Mouse (Mus musculus) forebrain, embryonic 16.5 days (tissue): ENCODE results near the gene Gtsf1l. TPM values are rescaled to one million over a fixed set of nuclear protein-coding genes. Genes with fewer than 3 reads are reported as not detected.

Source experiments
- ATAC-seq: fragments of 200-750 bp; cut with Nextera tagmentation; 2 replicates; pipeline ENCODE4 v1.8.0; 2017; ENCODE audit warnings: mild to moderate bottlenecking, moderate library complexity
- H3K27ac ChIP-seq: fragments of 300-500 bp; sonication (generic); 2 replicates; pipeline ENCODE4 v1.5.1; 2014; ENCODE audit warnings: low read length, control low read depth
- H3K27me3 ChIP-seq: fragments of 300-500 bp; sonication (generic); replicated peaks from 2 replicates; pipeline ENCODE4 v1.6.1; 2014; ENCODE audit warnings: low read length; ENCODE audit not compliant: control insufficient read depth, insufficient read depth
- H3K36me3 ChIP-seq: fragments of 300-500 bp; sonication (generic); 2 replicates; pipeline ENCODE4 v1.6.1; 2014; ENCODE audit not compliant: control insufficient read depth, insufficient read depth
- H3K4me1 ChIP-seq: fragments of 300-500 bp; sonication (generic); replicated peaks from 2 replicates; pipeline ENCODE4 v1.6.1; 2014; ENCODE audit warnings: low read length; ENCODE audit not compliant: control insufficient read depth, insufficient read depth
- H3K4me2 ChIP-seq: fragments of 300-500 bp; sonication (generic); 2 replicates; pipeline ENCODE4 v1.6.1; 2014; ENCODE audit warnings: mild to moderate bottlenecking, low read length, control low read depth
- H3K4me3 ChIP-seq: fragments of 300-500 bp; sonication (generic); replicated peaks from 2 replicates; pipeline ENCODE4 v1.5.1; 2014; ENCODE audit warnings: mild to moderate bottlenecking, low read length, control low read depth
- H3K9ac ChIP-seq: fragments of 300-500 bp; sonication (generic); replicated peaks from 2 replicates; pipeline ENCODE4 v1.6.1; 2014; ENCODE audit warnings: low read depth, low read length, control low read depth
- H3K9me3 ChIP-seq: fragments of 300-500 bp; sonication (generic); 2 replicates; pipeline ENCODE4 v1.6.1; 2016; ENCODE audit warnings: low read length; ENCODE audit not compliant: control insufficient read depth
- WGBS: fragments of 180-500 bp; shearing (Covaris S2); extraction: QIAGEN DNeasy Blood & Tissue Kit; methylation state at CpG from one replicate; pipeline ENCODE4 v1.1.7; 2014; 5-methylcytosine and 5-hydroxymethylcytosine counted together
- polyA plus RNA-seq: library from polyadenylated mRNA; unstranded; fragments of >200 nt; fragmentation: Nextera tagmentation; extraction: Ambion mirVana; gene quantifications from 2 replicates; pipeline ENCODE4 v1.2.1, GENCODE M21; 2015

Gtsf1l gene
- polyA plus RNA-seq, 1 experiment from 2014 or later: not detected

DNA sequence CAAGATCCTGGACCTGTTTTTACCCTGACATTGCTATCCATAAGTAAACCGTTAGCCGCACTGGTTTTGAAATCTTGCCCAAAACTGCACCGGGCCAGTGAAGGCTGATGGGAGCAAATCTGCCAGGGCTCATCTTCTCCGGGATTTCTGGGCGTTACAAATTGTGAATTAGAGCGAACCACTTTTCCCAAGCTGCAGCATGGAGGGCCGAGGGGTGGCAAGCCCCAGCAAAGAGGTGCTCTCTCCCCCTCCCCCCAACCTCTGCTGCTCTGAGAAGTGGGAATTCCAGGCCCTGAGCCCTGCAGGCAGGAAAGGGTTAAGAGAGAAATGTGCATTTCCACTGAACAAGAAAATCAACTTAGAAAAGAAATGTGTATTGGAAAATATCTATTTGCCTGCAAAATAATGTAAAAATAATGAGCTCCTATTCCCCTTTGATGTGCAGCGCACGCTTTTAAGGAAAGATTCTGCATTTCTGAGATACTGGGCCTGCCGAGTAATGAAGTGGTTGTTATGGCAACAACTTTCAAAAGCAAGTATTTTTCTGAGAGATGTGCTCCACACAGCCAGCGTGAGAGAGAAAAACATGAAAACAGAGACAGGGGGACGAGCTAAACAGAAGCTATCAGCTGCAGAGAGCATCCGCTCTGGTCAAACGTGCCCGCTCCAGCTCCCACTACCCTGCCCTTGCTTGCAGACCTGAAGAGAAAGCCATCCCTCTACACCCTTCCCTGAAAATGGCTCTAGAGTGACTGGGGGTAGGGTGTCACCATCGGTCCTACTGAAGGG is 24.0 kb upstream of the Gtsf1l start:
- ATAC-seq: peak; percentile 74
- no peaks in the 10 kb centered on the region for H3K27me3 ChIP-seq
- no peak overlapping the region for H3K9ac ChIP-seq
- WGBS: 13% methylated on average over 16 of the region's 16 CpGs
- no peaks in the 10 kb centered on the region for H3K36me3 ChIP-seq
- H3K4me1 ChIP-seq: peaks cover 23% of the 10 kb centered on the region
- H3K4me2 ChIP-seq: peak overlapping the region; percentile 35
- H3K4me3 ChIP-seq: no peak overlapping the region
- H3K27ac ChIP-seq: peak overlapping the region; percentile 76
- H3K9me3 ChIP-seq: 0 out of 2 replicates have a peak, but pooled peaks cover 4% of the 10 kb centered on the region

DNA sequence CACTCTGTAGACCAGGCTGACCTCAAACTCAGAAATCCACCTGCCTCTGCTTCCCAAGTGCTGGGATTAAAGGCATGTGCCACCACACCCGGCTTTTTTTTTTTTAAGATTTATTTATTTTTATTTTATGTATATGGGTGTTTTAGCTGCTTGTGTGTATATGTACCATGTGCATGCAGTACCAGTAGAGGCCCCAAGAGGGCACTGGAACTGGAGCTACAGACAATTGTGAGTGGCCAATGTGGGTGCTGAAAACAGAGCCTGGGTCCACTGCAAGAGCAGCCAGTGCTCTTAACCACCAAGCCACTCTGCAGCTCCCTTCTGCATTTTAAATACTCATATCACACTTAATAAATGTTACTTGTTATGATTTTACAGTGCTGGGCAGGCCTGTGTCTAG is 23.1 kb upstream of the Gtsf1l start:
- WGBS: 100% methylated on average over 1 of the region's 1 CpGs
- Histone ChIP-seq H3K4me2 (no peak overlapping the region), H3K27me3 (no peaks in the 10 kb centered on the region), H3K27ac (no peak overlapping the region; the same call in 1 of the 2 replicates), H3K9me3 (0 out of 2 replicates have a peak, but pooled peaks cover 4% of the 10 kb centered on the region), H3K36me3 (no peaks in the 10 kb centered on the region), H3K9ac (no peak overlapping the region), H3K4me1 (peaks cover 23% of the 10 kb centered on the region), H3K4me3 (no peak overlapping the region)
- no peak for ATAC-seq

DNA sequence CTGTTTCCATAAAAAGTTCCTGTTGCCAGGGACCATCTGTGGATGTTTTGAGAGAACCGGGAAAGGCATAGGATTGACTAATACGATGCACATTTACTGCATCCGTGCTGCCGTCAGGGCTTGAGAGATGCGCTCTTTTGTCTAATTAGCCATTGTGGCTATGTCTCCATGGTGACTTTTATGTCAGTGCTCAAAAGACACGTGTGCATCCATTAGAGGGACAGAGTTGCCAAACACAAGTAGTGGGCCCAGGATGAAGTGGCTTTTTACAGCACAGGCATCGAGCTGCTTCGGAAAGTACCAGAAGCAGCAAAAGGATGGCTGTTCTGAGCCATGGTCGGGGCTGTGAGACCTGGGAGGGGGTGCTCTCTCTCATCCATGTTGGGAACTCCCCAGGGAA is 20.7 kb upstream of the Gtsf1l start:
- no peak overlapping the region for H3K9ac ChIP-seq
- peaks cover 28% of the 10 kb centered on the region for H3K4me1 ChIP-seq
- no peak overlapping the region for H3K27ac ChIP-seq
- H3K4me3 ChIP-seq: no peak overlapping the region
- no peak for ATAC-seq
- H3K9me3 ChIP-seq: 0 out of 2 replicates have a peak, but pooled peaks cover 4% of the 10 kb centered on the region
- H3K4me2 ChIP-seq: no peak overlapping the region
- H3K36me3 ChIP-seq: no peaks in the 10 kb centered on the region
- H3K27me3 ChIP-seq: no peaks in the 10 kb centered on the region
- 25% methylated on average over 9 of the region's 9 CpGs for WGBS

DNA sequence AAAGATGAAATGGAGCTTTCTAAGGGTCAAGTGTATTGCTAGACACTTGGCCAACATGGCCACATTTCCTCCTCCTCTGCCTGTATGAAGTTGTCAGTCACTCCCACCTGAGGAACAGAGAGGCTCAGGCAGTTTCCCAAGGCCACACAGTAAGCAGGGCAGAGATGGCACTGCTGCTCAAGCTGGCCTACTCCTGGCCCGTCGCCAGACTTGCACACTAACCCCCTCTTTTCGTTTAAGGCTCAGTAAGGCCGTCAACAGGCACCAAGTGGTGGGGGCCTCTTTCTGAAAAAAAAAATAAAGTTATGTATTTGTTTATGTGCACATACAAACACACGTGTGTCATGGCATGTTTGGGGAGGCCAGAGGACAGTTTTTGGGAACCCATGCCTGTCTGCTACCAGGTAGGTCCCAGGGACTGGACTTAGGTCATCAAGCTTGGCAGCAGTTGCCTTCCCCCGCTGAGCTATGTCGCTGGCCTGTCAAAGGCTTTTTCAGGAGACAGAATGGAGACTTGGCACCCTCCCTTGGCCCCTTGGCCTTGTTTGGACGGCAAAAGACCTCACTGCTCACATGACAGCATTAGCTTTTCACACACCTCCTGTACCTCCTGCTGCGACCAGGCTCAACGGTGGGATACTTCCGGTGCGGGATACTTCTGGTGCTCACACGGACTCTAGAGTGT is 16.6 kb upstream of the Gtsf1l start:
- Histone ChIP-seq H3K4me2 (no peak overlapping the region), H3K27me3 (0 out of 2 replicates have a peak, but pooled peaks cover 2% of the 10 kb centered on the region), H3K27ac (no peak overlapping the region), H3K4me1 (peaks cover 11% of the 10 kb centered on the region), H3K36me3 (no peaks in the 10 kb centered on the region), H3K9me3 (0 out of 2 replicates have a peak, but pooled peaks cover 4% of the 10 kb centered on the region), H3K4me3 (no peak overlapping the region), H3K9ac (no peak overlapping the region)
- ATAC-seq: no peak
- 55% methylated on average over 13 of the region's 13 CpGs for WGBS

DNA sequence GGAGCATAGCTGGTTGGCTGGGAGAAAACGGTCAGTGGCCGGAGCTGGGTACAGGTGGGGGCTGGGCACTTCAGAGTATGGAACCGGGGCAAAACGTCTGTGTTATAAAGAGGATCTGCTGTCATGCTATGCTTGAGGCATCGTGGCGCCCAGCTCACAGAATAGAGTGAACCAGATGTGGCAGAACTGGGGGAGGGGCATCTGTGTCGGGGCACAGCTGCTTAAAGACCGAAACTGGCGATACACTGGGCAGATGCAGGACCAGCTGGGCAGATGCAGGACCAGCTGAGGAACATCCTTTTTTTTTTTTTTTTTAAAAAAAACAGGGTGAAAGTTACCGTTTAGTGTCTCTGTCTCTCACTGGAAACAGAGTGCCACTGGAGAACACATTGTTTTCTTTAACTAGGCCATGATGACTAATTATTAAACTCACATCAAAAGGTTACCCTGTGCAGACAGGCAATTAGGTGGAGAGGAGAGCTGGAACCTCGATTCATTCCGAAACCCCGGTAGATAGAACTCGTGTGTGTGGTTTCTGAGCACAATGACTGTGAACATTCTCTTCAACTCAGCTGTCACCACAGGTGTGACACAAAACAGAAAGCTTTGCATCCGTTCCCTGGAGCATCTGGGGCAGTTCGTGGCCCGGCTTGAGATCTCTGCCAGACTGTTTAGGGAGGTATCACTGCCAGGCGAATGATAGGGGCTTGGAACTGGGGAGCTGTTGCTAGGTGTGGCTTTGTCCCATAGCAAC is 15.4 kb upstream of the Gtsf1l start:
- H3K36me3 ChIP-seq: no peaks in the 10 kb centered on the region
- H3K27ac ChIP-seq: no peak overlapping the region
- WGBS: 54% methylated on average over 18 of the region's 18 CpGs
- no peak for ATAC-seq
- no peak overlapping the region for H3K4me3 ChIP-seq
- H3K4me1 ChIP-seq: peaks cover 6% of the 10 kb centered on the region; the same call in 1 of the 2 replicates
- H3K9ac ChIP-seq: no peak overlapping the region
- no peak overlapping the region for H3K4me2 ChIP-seq
- peaks cover 2% of the 10 kb centered on the region; the same call in 1 of the 2 replicates for H3K27me3 ChIP-seq
- 0 out of 2 replicates have a peak, but pooled peaks cover 4% of the 10 kb centered on the region for H3K9me3 ChIP-seq

DNA sequence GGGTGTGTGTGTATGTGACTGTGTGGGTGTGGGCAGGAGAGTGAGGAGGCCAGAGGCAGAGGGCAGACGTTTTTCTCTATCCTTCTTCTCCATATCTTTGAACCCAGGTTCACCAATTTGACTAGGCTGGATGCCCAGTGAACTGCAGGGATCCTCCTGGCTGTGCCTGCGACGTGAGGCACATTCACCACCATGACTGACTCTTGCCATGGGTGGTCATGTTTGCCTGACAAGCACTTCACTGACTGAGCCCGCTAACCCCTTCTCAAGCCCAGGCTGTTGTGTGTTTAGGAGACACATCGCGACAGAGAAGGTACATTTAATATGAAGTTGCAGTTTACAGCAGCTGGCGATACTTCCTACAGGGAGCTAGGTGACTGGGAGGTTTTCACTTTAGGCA is 14.6 kb upstream of the Gtsf1l start:
- Histone ChIP-seq H3K36me3 (no peaks in the 10 kb centered on the region), H3K4me1 (peaks cover 6% of the 10 kb centered on the region; the same call in 1 of the 2 replicates), H3K9ac (no peak overlapping the region), H3K9me3 (0 out of 2 replicates have a peak, but pooled peaks cover 1% of the 10 kb centered on the region), H3K4me2 (no peak overlapping the region), H3K27me3 (peaks cover 2% of the 10 kb centered on the region; the same call in 1 of the 2 replicates), H3K4me3 (no peak overlapping the region), H3K27ac (no peak overlapping the region)
- 56% methylated on average over 7 of the region's 7 CpGs for WGBS
- ATAC-seq: no peak

DNA sequence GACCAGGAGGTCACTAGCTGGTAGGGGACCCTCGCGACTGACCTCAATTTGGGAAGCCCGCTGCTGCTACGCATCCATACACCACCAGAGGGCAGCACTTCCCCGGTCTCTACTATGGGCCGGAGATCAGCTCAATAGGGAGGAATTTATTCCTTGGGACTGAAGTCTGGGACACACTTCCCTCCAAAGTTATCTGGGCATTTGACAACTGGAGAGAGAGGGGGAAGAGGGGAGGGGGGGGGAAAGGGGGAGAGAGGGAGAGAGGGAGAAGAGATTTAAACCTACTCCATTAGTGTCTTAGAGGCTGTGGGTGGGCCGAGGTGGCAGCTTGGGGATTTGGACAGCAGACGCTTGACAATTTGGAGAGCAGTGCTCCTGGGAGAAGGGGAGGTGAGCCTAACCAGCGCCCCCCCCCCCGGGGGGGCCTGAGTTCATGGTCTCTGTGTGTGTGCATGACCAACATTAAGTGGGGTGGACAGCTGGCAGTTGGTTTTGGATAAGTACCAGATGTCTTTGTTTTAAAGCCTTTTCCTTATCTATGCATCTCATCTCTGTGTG is 14.1 kb upstream of the Gtsf1l start:
- peak; percentile 37; the same call in 1 of the 2 replicates for ATAC-seq
- Histone ChIP-seq H3K36me3 (no peaks in the 10 kb centered on the region), H3K4me3 (no peak overlapping the region), H3K4me2 (no peak overlapping the region), H3K27ac (no peak overlapping the region), H3K27me3 (peaks cover 2% of the 10 kb centered on the region; the same call in 1 of the 2 replicates), H3K4me1 (peaks cover 6% of the 10 kb centered on the region; the same call in 1 of the 2 replicates), H3K9ac (no peak overlapping the region), H3K9me3 (no peaks in the 10 kb centered on the region)
- 3% methylated on average over 10 of the region's 10 CpGs for WGBS

DNA sequence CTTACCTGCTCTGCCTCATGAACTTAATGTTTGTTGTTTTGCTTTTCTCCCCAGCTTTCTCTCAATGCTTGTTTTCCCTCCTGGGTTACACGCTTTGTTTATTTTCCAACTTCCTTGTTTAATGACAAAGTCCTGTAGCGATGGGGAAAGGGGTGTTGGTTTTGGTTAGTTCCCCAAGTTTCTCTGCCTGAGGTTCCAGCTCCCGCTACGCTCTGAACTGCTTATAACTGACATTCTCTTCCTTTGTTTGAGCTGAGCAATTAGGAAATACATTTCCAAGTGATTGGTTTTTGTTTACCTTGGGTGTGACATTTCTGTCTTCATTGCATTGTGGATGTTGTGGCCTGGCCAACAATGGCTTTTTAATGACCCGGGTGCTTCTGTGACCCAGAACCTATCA is 12.9 kb upstream of the Gtsf1l start:
- no peak overlapping the region for H3K27ac ChIP-seq
- H3K9ac ChIP-seq: no peak overlapping the region
- H3K27me3 ChIP-seq: peaks cover 2% of the 10 kb centered on the region; the same call in 1 of the 2 replicates
- peaks cover 6% of the 10 kb centered on the region; the same call in 1 of the 2 replicates for H3K4me1 ChIP-seq
- WGBS: 45% methylated on average over 5 of the region's 5 CpGs
- no peaks in the 10 kb centered on the region for H3K9me3 ChIP-seq
- H3K36me3 ChIP-seq: no peaks in the 10 kb centered on the region
- no peak overlapping the region for H3K4me3 ChIP-seq
- no peak for ATAC-seq
- no peak overlapping the region for H3K4me2 ChIP-seq
